Mouse (Mus musculus) thymus, postnatal 4 days (tissue): ENCODE results near the gene Gm6096.
"Not testable (repeated sequence)": the region's sequence is repeated elsewhere in the genome, so short reads cannot be mapped to it uniquely, and the experiment has no call there.

Experiments
- DNase-seq: peaks from one replicate; pipeline ENCODE4 v3.0.0; 2021

Gene Gm6096

GRCm38 (mm10) chr7:34250738-34251137, at the start of gene Gm6096:
Gene Gm6096 (plus strand): TSS chr7:34251038.
- DNase-seq: no peak

DNA sequence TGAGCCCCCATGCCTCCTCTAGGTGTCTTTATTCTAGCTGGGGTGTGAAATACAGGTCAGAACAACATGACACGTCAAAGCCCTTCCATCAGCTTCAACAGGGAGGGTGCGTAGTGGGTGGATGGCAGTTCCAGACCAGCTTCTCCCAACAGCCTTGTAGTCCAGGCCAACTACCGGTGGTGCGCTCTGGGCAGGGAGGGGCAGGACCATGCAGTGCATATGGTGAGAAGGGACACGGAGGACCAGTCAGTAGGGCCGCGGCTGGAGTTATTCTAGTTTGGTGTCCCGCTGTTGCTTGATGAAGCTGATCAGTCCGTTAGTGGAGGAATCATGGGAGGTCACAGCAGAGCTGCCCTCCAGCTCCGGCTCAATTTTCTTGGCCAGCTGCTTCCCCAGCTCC, 48.7 kb upstream of the Gm6096 start:
- not testable (repeated sequence) for DNase-seq

DNA sequence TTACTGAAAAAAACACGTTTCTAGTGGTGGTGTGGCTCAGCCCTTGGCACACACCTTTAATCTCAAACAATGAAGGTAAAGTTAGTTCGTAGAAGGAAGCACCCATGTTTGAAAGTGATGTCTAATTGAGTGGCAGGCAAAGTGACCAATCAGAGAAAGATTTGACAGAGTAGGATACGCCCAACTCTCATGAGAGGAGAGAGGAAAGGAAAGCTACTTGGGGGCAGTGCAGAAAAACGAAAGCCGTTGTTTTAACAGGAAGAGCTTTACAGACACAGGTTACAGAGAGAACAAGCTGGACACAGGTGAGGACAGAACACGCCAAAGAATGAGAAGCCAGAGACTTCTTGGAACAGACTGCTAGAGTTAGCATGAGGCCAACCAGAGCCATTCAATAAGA, 44.5 kb upstream of the Gm6096 start:
- no peak for DNase-seq

GRCm38 (mm10) chr7:34208027-34208745, 42.7 kb upstream of the Gm6096 start:
- DNase-seq: no peak

GRCm38 (mm10) chr7:34213281-34213680, 37.6 kb upstream of the Gm6096 start:
- no peak for DNase-seq

- no peak for DNase-seq
These were observed 36.2 kb upstream of the Gm6096 start for GRCm38 (mm10) chr7:34214644-34215043.

GRCm38 (mm10) chr7:34215481-34215880, 35.4 kb upstream of the Gm6096 start:
- no peak for DNase-seq

GRCm38 (mm10) chr7:34216474-34216873, 34.4 kb upstream of the Gm6096 start:
- DNase-seq: no peak

DNA sequence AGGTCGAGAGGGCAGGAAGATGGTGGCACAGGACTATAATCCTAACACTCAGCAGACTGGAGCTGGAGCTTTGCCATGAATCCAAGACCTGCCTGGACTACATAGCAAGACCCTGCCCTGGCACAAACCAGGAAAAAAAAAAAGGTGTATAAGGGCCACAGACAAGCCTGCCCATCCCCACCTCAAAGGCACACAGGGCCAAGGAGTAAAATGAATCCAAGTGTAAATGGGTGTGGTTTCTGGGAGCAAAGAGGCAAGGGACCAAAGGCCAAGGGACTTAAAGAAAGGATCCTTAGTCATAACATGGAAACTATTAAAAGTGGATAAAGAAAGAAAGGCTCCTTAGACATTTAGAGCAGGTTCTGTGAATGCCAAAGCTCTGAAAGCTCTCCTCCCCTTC, 32.3 kb upstream of the Gm6096 start:
- DNase-seq: no peak

- DNase-seq: no peak
These were observed 29.1 kb upstream of the Gm6096 start for GRCm38 (mm10) chr7:34221594-34222250.

DNA sequence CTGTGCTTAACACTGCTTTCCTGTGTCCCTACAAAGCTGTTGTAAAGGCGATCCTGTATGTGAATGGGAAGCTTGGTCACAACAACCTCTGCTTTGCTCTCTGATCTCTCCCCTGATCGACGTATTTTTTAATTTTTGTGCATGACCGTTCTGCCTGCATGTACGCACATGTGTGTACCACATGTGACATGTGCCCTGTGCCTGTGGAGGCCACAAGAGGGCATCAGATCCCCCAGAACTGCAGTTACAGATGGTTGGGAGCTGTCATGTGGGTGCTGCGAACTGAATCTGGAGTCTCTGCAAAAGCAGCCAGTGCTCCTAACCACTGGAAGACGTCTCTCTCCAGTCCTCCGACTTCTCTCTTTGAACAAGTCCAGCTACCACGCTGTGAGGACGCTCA, 28.5 kb upstream of the Gm6096 start:
- no peak for DNase-seq

GRCm38 (mm10) chr7:34224308-34224707, 26.5 kb upstream of the Gm6096 start:
- DNase-seq: no peak

- DNase-seq: no peak
These were observed 24.8 kb upstream of the Gm6096 start for GRCm38 (mm10) chr7:34226086-34226485.

DNA sequence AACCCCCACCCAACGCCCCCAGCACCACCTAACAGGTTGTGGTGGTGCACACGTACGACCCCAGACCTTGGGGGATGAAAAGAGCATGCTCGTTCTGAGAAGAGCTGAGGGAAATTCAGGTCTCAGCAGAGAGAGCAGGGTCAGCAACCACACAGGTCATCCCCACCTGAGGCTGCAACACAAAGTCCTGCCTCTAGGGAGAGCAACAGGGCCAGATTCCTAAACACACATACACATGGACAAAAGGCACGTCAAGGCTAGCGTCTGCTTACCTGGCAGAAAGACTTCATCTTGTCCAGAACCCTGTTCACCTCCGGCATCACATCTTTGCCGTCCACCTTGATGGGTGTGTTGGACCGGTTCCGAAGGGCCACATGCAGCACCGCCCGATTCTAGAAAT, 24.0 kb upstream of the Gm6096 start:
- no peak for DNase-seq

- no peak for DNase-seq
These were observed 22.2 kb upstream of the Gm6096 start for GRCm38 (mm10) chr7:34228641-34229040.

GRCm38 (mm10) chr7:34229153-34229552, 21.7 kb upstream of the Gm6096 start:
- no peak for DNase-seq

GRCm38 (mm10) chr7:34229691-34230111, 21.1 kb upstream of the Gm6096 start:
- no peak for DNase-seq

GRCm38 (mm10) chr7:34230116-34230515, 20.7 kb upstream of the Gm6096 start, which contains the start of gene Gpi1:
Gene Gpi1 (minus strand): TSS chr7:34230336.
- DNase-seq: peak; percentile 87

- DNase-seq: no peak
These were observed 17.8 kb upstream of the Gm6096 start for GRCm38 (mm10) chr7:34232785-34233725.

- DNase-seq: peak; percentile 99
These were observed 16.8 kb upstream of the Gm6096 start for GRCm38 (mm10) chr7:34233909-34234609.

DNA sequence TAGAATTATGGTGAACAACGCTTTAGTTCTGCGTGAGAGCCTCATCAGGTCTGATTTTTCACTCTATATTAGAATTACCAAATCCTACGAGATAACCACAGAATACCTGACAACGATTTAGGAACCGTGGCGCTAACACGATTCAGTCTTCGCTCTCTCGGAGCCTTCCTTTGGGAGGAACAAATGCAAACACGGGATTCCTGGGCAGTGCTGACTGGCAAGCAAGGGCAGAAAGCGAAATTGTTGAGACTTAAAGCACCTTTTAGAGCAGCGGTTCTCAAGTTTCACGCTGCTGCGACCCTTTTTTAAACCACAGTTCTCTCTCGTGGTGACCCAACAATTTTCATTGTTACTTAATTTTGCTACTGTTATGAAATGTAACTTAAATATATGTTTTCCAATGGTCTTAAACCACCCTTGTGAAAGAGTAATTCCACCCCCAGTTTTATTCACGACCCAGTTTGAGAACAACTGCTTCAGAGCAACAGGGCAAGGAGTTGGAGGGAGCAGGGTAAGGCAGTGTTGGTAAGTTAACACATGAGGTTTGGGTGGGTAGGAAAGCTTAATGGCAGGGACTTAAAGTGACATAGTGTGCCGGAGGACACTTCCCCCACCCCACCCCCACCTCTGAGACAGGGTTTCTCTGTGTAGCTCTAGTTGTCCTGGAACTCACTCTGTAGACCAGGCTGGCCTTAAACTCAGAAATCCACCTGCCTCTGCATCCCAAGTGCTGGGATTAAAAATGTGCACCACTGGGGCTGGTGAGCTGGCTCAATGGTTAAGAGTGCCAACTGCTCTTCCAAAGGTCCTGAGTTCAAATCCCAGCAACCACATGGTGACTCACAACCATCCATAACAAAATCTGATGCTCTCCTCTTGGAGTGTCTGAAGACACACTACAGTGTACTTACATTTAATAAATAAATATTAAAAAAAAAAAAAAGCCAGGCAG, 16.0 kb upstream of the Gm6096 start:
- DNase-seq: no peak

GRCm38 (mm10) chr7:34235602-34236001, 15.2 kb upstream of the Gm6096 start:
- no peak for DNase-seq
